Mouse (Mus musculus): ENCODE results near the gene Coa7.

Coa7 gene

DNA sequence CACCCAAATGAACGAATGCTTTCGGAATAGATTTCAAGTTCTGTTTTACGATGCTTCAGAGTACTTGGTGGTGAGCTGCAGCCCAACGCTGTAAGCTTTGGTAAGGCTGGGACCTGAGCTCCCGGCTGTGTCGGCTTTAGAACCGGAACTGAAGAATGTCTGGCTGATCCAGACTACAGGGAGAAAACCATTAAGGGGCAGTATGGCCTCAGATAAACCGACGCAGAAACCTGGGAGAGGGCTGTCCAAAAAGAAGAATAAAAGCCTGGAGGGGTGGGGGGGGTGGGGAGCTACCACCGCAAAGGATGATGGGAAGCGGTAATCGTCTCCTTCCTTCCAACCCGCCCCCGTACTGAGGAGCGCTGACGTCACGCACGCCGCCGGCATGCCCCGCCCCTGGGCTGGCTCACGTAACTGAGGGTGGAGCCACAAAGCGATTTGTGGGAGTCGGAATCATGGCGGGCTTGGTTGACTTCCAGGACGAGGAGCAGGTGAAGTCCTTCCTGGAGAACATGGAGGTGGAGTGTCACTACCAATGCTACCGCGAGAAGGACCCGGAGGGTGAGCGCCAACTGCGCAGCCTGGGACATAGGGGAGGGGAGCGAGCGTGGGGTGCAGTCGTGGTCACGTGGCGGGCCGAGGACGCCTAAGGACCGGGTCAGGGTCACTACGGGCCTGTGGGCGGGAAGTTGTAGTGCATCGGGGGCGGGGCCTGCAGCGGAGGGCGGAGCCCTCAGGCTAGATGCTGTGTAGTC is at the start of gene Coa7:
TSS of gene Coa7 (plus strand) at position 411 of the 755 bp plus-strand sequence.
- peak; percentile 97 for DNase-seq (ENCODE audit: low read depth, low spot score)

DNA sequence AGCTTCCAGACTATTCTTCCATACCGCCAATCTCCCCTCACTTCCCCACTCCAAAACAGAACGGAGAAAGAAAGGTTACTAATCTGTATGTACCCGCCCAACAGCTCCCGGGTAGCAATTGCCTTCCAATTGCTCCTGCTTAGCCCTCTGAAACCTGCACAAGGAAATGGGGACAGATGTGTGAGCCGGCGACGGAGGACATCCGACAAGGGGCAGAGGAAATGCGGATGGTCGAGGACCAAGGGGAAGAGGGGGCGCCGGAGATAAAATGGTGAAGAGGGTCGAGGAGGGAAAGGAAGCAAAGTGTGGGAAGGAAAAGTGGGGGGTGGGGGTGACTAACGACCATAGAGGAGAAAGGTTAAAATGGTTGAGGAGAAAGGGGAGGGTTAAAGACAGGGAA is 27.7 kb upstream of the Coa7 start:
- DNase-seq (ENCODE audit: low read depth, low spot score) = no peak

- peak; percentile 94 for DNase-seq (ENCODE audit: low read depth, low spot score)
Observed at GRCm38 (mm10) chr4:108300670-108301373, 27.1 kb upstream of the Coa7 start, which contains the start of gene Zyg11b. Gene Zyg11b (minus strand): TSS chr4:108301096.

DNA sequence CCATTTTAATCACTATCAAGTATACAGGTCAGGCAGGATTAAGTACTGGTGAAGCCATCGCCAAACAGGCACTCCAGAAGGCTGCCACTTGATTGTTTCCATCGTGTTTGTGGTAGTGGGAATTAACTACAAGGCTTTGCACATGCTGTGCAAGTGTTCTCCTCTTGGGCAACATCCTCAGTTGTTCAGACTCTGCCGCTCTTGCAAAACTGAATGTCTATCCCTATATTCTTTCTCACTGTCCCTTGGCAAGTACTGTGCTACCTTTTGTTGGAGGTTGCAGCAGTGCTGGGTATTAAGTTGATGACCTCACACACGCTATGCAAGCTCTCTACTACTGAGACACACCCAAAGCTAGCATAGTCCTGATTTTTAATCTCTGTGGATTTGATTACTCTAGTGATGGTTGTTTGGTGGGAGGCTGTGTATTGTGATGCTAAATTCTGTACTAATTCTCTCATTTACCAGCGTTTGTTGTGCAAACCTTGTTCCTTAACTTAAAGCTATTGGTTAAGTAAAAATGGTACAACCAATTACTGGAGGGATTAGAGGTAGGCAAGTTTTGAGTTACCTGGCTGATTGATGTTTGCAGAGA is 25.5 kb upstream of the Coa7 start:
- DNase-seq (ENCODE audit: low read depth, low spot score) = no peak

GRCm38 (mm10) chr4:108310706-108311105 is 17.2 kb upstream of the Coa7 start:
- DNase-seq (ENCODE audit: low read depth, low spot score) = no peak

DNA sequence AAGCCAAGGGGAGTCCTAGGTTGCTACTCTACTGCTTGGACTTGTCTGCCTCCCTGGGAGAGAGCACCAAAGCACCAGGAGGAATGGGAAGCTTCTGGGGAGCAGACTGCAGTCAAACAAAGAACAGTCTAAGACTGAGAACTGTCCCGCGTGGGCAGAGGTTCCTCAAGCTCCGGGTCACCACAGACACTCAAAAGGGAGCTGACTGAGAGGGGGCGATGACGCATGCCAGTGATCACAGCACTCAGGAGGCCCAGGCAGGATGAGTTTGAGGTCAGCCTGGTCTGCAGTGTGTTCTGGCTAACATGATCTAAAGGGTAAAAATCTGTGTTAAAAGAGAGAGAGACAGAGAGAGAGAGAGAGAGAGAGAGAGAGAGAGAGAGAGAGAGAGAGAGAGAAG is 13.9 kb upstream of the Coa7 start:
- no peak for DNase-seq (ENCODE audit: low read depth, low spot score)

GRCm38 (mm10) chr4:108317656-108318605 is 10.0 kb upstream of the Coa7 start:
- no peak for DNase-seq (ENCODE audit: low read depth, low spot score)

DNA sequence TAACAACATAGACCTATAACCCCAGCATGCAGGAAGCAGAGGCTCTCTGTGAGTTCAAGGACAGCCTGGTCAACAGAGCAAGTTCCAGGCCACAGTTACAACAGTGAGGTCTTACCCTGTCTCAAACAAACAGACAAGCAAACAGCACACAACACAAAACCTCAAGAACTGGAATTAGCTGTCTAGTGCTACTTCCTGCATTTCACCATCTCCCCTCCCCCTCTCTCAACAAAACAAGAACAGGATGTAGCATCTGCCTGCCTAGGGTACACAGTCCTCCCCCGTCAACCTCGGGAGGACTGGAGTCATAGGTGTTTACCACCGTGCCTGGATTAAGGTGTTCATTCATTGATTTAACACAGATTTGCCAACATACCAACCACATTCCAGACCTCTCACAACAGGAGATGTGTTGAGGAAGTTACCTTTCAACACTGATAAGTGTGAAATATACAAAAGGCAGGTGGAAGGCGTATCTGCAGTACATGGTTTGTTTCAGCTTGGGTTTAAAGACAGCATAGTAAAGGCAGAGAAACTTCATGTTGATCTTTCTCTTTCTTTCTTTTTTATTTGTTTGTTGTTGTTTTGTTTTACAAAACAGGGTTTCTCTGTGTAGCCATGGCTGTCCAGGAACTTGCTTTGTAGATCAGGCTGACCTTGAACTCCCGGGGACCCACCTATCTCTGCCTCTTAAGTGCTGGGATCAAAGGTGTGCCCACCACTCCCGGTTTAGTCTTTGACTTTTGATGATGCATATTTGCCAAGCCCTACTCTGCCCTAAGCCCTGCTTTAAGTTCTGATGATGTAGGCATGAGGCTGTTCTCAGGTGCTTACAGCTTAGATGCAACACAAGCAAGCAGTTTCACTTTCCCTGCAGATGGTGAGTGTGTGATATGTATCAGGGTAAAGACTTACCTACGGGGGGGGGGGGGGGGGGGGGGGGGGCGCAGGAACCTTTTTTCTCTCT is 9.0 kb upstream of the Coa7 start:
- DNase-seq (ENCODE audit: low read depth, low spot score) = no peak

- DNase-seq (ENCODE audit: low read depth, low spot score) = no peak
Observed at GRCm38 (mm10) chr4:108319747-108320146, 8.2 kb upstream of the Coa7 start.

GRCm38 (mm10) chr4:108320627-108321380 is 7.1 kb upstream of the Coa7 start:
- DNase-seq (ENCODE audit: low read depth, low spot score) = peak; percentile 62

GRCm38 (mm10) chr4:108323588-108323987 is 4.4 kb upstream of the Coa7 start:
- no peak for DNase-seq (ENCODE audit: low read depth, low spot score)

GRCm38 (mm10) chr4:108327071-108327579 is 815 bp upstream of the Coa7 start:
- peak; percentile 73 for DNase-seq (ENCODE audit: low read depth, low spot score)

DNA sequence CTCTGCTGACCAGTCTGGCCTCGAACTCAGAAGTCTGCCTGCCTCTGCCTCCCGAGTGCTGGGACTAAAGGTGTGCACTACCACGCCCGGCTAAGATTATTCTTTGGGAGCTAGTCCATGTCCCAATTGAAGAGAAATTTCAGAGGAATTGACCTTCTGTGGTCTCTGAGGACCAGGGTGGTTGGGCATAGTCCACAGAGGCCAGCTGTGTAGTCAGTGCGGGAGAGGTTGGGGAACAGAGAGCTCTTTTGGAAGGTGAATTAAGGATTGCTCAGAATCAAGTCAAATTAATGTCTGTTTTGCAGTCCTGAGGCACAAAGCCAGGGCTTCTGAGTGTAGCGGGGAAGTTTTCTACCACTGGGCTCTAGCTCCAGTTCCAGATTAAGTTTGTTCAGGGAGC is 1.9 kb downstream of the Coa7 start:
- no peak for DNase-seq (ENCODE audit: low read depth, low spot score)

GRCm38 (mm10) chr4:108332041-108332440 is 4.1 kb downstream of the Coa7 start:
- no peak for DNase-seq (ENCODE audit: low read depth, low spot score)

- DNase-seq (ENCODE audit: low read depth, low spot score) = no peak
Observed at GRCm38 (mm10) chr4:108335413-108335812, 7.5 kb downstream of the Coa7 start.

DNA sequence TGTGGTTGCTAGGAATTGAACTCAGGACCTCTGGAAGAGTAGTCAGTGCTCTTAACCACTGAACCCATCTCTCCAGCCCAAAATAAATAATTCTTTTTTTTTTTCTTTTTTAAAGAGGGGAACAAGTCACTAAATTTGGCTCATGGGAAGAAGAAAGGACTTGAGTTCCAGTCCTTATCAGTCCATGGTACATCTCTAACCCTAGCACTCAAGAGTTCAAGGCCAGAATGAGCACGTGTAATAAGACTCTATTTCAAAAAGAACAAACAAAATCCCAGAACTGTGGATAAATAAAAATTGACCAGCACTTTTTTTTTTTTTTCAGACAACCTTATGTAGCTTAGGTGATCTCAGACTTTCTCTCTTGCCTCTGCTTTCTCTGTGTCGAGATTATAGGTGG is 8.8 kb downstream of the Coa7 start:
- no peak for DNase-seq (ENCODE audit: low read depth, low spot score)

- DNase-seq (ENCODE audit: low read depth, low spot score) = no peak
Observed at GRCm38 (mm10) chr4:108337817-108338216, 9.9 kb downstream of the Coa7 start.

DNA sequence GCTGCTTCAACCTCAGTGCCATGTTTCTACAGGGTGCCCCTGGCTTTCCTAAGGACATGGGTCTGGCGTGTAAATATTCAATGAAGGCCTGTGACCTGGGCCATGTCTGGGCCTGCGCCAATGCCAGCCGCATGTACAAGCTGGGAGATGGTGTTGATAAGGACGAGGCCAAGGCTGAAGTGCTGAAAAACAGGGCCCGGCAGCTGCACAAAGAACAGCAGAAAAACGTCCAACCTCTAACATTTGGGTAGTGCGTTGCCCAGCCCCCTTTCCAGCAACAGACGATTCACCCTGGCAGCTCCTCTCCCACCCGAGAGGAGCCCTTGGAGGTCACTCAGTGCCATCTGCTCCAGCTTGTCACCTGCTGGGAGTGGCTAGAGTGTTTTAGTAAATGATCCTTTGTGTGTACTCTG is 10.4 kb downstream of the Coa7 start:
- DNase-seq (ENCODE audit: low read depth, low spot score) = no peak

DNA sequence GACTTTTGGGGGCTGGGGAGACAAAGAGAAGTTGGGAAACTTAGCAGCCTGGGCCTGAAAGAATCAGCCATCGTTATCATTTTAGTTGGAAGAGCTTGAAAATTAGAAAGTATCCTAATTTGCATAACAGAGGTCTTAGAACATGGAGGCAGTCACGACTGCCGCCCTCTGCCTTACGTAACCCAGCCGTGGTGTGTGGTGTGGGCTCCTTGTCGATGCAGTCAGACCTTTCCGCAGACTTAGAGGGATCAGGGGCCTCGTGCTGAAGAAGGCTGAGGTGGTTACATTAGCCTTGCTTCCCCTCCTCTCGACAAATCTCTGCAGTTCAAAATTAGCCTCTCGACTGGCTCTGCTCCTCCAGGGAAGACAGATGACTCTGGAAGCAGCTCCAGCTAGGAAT is 10.9 kb downstream of the Coa7 start:
- no peak for DNase-seq (ENCODE audit: low read depth, low spot score)
